Mouse (Mus musculus): ENCODE results near the gene Carns1. TPM values are rescaled to one million over a fixed set of nuclear protein-coding genes. Genes with fewer than 3 reads are reported as not detected.

The Carns1 gene
- polyA plus RNA-seq, 1 experiment from 2014 or later = 0.89 TPM

DNA sequence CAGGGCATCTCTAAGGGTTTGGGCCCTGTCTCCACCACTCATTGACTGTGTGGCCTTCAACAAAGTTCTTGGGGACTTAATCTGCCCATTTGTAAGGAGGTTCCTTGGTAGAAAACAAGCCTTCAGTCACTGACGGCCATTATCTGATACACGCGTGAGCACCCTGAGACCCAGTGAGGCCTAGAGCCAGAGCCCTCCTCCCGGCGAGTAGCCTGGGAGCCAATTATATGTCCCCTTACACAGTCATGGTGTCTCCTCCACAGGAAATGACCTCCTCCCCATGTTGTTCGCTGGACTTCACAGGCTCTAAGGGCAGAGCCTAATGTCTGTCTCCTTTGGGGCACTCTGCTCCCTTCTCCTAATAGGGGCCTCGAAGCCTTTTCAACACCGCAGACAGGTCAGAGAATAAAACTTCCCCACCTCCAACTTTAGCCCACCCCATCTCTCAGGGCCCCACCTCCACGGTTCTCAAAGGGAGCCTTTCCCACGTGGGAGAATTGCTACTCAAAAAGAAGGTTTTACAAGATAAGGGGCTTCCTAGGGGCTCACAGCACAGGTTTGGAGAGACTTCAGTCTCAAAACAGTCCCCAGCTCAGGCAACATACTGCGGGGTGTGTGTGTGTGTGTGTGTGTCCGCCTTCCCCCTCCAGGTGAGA lies 28.8 kb downstream of the Carns1 start:
- H3K27ac ChIP-seq (ENCODE audit: low read depth, low read length) = no peak overlapping the region
- no peaks in the 10 kb centered on the region for H3K9me3 ChIP-seq (ENCODE audit: control insufficient read depth, low read length)
- H3K9ac ChIP-seq (ENCODE audit: low read depth, low read length) = no peak overlapping the region
- H3K4me3 ChIP-seq (ENCODE audit: low read depth, low read length) = no peak overlapping the region
- 68% methylated on average over 12 of the region's 12 CpGs for WGBS
- no peak overlapping the region for H3K4me2 ChIP-seq
- ATAC-seq (replicated peaks; ENCODE audit: low FRiP score) (no peak), DNase-seq (ENCODE audit: low spot score) (no peak)
- H3K36me3 ChIP-seq (ENCODE audit: control insufficient read depth, insufficient read depth, low read length) = peaks cover 9% of the 10 kb centered on the region; the same call in 1 of the 2 replicates
- peaks cover 19% of the 10 kb centered on the region for H3K4me1 ChIP-seq (replicated peaks; ENCODE audit: control insufficient read depth, insufficient read depth, low read length)
- H3K27me3 ChIP-seq (replicated peaks; ENCODE audit: control insufficient read depth, insufficient read depth, low read length) = no peaks in the 10 kb centered on the region

DNA sequence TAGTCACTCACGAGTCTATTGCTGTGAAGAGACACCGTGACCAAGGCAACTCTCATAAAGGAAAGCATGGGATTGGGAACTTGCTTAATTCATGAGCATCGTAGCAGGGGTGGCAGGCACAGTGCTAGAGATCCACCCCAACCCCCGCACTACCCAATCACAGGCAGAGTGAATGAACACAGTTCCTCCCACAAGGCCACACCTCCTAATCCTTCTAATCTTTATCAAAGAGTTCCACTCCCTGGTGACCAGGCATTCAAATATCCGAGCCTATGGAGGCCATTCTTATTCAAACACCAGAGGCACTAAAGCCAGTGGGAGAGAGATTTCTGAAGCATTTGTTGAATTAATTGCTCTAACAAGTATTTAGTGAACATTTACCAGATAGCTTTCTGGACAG lies 29.3 kb downstream of the Carns1 start:
- Histone ChIP-seq H3K4me1 (replicated peaks; ENCODE audit: control insufficient read depth, insufficient read depth, low read length) (peaks cover 19% of the 10 kb centered on the region), H3K9me3 (ENCODE audit: control insufficient read depth, low read length) (no peaks in the 10 kb centered on the region), H3K27ac (ENCODE audit: low read depth, low read length) (no peak overlapping the region), H3K4me2 (no peak overlapping the region), H3K36me3 (ENCODE audit: control insufficient read depth, insufficient read depth, low read length) (peaks cover 4% of the 10 kb centered on the region; the same call in 1 of the 2 replicates), H3K9ac (ENCODE audit: low read depth, low read length) (no peak overlapping the region), H3K27me3 (replicated peaks; ENCODE audit: control insufficient read depth, insufficient read depth, low read length) (no peaks in the 10 kb centered on the region), H3K4me3 (ENCODE audit: low read depth, low read length) (no peak overlapping the region)
- 92% methylated on average over 5 of the region's 5 CpGs for WGBS
- no peak for ATAC-seq (replicated peaks; ENCODE audit: low FRiP score)
- DNase-seq (ENCODE audit: low spot score) = no peak

DNA sequence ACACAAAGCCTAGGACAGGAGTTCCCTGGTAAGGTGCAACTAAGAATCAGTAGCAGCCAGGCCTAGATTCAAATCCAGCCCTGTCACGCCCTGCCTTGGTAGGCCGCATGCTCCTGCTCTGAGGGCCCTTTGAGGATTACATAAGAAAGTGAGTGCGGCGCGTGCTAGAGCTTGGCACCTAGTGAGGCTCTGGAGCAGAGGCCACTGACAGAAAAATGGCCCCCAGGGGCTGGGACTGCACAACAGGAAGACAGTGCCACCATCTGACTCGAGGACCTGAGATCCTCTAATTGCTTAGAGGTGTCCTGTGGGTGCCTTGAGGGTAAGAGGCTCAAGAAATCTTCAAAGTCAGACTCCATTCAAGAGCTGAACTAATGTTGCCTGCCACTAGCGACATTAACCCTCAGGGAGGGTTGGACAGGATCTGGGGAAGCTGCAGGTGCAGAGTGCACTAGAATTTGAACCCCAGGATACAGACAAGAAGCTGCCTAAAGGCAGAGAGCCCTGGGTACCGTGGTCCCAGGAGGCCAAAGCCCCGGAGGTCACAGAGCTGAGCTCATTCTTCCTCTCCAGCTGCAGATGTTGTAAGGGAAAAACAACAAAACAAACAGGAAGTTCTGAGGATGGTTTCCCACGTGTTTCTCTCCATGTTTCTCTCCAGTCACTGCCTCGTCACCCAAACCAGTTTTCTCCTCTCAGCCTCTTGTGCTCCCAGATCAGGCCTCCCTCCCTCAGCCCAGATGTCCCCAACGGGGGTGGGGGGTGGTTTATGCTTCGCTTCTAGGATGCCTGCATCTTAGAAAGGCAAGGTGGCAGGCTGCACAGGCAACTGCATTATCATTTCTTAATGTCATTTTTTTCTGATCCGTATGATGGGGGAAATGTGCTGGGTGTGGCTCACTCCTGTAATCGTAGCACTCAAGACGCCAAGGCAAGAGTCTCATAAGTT lies 30.5 kb downstream of the Carns1 start:
- 73% methylated on average over 16 of the region's 16 CpGs for WGBS
- ATAC-seq (replicated peaks; ENCODE audit: low FRiP score) = no peak
- H3K9ac ChIP-seq (ENCODE audit: low read depth, low read length) = no peak overlapping the region

DNA sequence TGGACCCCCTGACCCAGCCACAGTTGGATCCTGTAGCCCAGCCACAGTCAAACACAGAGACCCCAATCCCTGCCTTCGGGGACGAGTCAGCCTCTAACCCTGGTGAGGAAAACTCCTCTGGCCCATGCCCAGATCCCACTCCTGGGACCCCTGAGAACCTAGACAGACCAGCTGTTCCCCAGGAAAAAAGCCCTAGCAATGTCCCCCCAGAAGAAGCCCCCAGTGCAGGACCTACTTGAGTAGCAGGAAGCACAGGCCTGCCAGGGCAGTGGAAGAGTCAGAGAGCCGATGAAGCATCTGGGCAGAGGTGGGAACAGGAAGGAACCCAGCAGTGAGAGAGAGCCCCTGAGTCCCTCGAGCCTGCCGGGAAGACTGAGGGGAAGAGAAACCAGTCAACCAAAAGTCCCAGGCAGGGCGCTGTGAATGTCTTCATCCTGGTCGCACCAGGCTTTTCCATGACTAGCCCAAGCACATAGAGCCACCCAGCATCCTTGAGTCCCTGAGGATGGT lies 31.5 kb downstream of the Carns1 start, which contains the start of gene Cabp4:
Cabp4 (minus strand) TSS at position 275 of the 510 bp plus-strand sequence.
- 71% methylated on average over 7 of the region's 7 CpGs for WGBS
- H3K4me3 ChIP-seq (ENCODE audit: low read depth, low read length) = no peak within 1 kb of the TSS
- H3K27ac ChIP-seq (ENCODE audit: low read depth, low read length) = no peak within 1 kb of the TSS

More for the DNA sequence above, 30.5 kb downstream of the Carns1 start:
- Histone ChIP-seq H3K27ac (ENCODE audit: low read depth, low read length) (no peak overlapping the region), H3K27me3 (replicated peaks; ENCODE audit: control insufficient read depth, insufficient read depth, low read length) (peaks cover 4% of the 10 kb centered on the region; the same call in 1 of the 2 replicates), H3K9me3 (ENCODE audit: control insufficient read depth, low read length) (no peaks in the 10 kb centered on the region), H3K4me2 (no peak overlapping the region), H3K4me1 (replicated peaks; ENCODE audit: control insufficient read depth, insufficient read depth, low read length) (peaks cover 19% of the 10 kb centered on the region), H3K4me3 (ENCODE audit: low read depth, low read length) (no peak overlapping the region), H3K36me3 (ENCODE audit: control insufficient read depth, insufficient read depth, low read length) (no peaks in the 10 kb centered on the region)
- no peak for DNase-seq (ENCODE audit: low spot score)

DNA sequence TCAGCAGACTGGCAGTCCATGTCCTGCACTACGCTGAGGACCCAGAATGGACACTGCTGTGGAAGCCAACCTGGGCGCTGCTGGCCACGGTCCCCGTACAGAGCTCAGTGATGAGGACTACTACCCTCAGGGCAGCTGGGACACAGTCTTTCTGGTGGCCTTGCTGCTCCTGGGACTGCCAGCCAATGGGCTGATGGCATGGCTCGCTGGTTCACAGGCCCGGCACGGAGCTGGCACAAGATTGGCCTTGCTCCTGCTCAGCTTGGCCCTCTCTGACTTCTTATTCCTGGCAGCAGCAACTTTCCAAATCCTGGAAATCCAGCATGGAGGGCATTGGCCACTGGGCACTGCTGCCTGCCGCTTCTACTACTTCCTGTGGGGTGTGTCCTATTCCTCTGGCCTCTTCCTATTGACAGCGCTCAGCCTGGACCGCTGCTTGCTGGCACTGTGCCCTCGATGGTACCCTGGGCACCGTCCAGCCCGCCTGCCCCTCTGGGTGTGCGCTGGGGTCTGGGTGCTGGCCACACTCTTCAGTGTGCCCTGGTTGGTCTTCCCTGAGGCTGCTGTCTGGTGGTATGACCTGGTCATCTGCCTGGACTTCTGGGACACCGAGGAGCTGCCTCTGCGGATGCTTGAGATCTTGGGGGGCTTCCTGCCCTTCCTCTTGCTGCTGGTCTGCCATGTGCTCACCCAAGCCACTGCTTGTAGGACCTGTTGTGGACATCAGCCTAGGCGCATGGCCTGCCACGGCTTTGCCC lies 32.7 kb downstream of the Carns1 start:
- Histone ChIP-seq H3K4me3 (ENCODE audit: low read depth, low read length) (no peak overlapping the region), H3K9ac (ENCODE audit: low read depth, low read length) (no peak overlapping the region), H3K27me3 (replicated peaks; ENCODE audit: control insufficient read depth, insufficient read depth, low read length) (peaks cover 4% of the 10 kb centered on the region; the same call in 1 of the 2 replicates), H3K4me1 (replicated peaks; ENCODE audit: control insufficient read depth, insufficient read depth, low read length) (peaks cover 3% of the 10 kb centered on the region), H3K36me3 (ENCODE audit: control insufficient read depth, insufficient read depth, low read length) (no peaks in the 10 kb centered on the region), H3K27ac (ENCODE audit: low read depth, low read length) (no peak overlapping the region), H3K4me2 (no peak overlapping the region), H3K9me3 (ENCODE audit: control insufficient read depth, low read length) (no peaks in the 10 kb centered on the region)
- 85% methylated on average over 18 of the region's 18 CpGs for WGBS
- no peak for ATAC-seq (replicated peaks; ENCODE audit: low FRiP score)
- no peak for DNase-seq (ENCODE audit: low spot score)

More for the DNA sequence above, 31.5 kb downstream of the Carns1 start, which contains the start of gene Cabp4:
- H3K36me3 ChIP-seq (ENCODE audit: control insufficient read depth, insufficient read depth, low read length) = no peaks in the 10 kb centered on the region
- H3K27me3 ChIP-seq (replicated peaks; ENCODE audit: control insufficient read depth, insufficient read depth, low read length) = peaks cover 4% of the 10 kb centered on the region; the same call in 1 of the 2 replicates
- no peak for DNase-seq (ENCODE audit: low spot score)
- no peaks in the 10 kb centered on the region for H3K9me3 ChIP-seq (ENCODE audit: control insufficient read depth, low read length)
- ATAC-seq (replicated peaks; ENCODE audit: low FRiP score) = no peak
- no peak within 1 kb of the TSS for H3K4me2 ChIP-seq
- no peak within 1 kb of the TSS for H3K9ac ChIP-seq (ENCODE audit: low read depth, low read length)
- H3K4me1 ChIP-seq (replicated peaks; ENCODE audit: control insufficient read depth, insufficient read depth, low read length) = peaks cover 10% of the 10 kb centered on the region

DNA sequence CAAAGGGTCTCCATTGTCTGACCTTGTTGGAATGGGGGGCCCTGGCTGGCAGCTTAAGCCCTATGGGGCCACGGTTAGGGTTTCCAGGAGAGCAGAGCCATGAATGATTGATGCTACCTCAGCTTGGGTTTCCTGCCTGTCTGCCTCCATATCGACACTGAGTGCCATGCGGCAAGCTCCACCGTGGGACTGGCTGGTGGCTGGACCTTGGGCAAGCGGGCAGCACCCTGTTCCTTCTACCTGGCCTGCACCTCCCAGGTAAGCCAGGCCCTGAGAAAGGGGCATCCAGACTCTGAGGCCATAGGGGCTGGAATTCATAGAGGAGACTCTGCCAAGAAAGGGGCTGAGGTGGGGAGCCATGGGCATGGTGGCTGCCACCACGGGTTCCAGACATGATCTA lies 35.1 kb downstream of the Carns1 start:
- Histone ChIP-seq H3K4me2 (no peak overlapping the region), H3K36me3 (ENCODE audit: control insufficient read depth, insufficient read depth, low read length) (no peaks in the 10 kb centered on the region), H3K9ac (ENCODE audit: low read depth, low read length) (no peak overlapping the region), H3K4me3 (ENCODE audit: low read depth, low read length) (no peak overlapping the region), H3K27me3 (replicated peaks; ENCODE audit: control insufficient read depth, insufficient read depth, low read length) (peaks cover 4% of the 10 kb centered on the region; the same call in 1 of the 2 replicates), H3K27ac (ENCODE audit: low read depth, low read length) (no peak overlapping the region), H3K4me1 (replicated peaks; ENCODE audit: control insufficient read depth, insufficient read depth, low read length) (no peaks in the 10 kb centered on the region), H3K9me3 (ENCODE audit: control insufficient read depth, low read length) (no peaks in the 10 kb centered on the region)
- no peak for DNase-seq (ENCODE audit: low spot score)
- WGBS = 71% methylated on average over 6 of the region's 6 CpGs
- no peak for ATAC-seq (replicated peaks; ENCODE audit: low FRiP score)

DNA sequence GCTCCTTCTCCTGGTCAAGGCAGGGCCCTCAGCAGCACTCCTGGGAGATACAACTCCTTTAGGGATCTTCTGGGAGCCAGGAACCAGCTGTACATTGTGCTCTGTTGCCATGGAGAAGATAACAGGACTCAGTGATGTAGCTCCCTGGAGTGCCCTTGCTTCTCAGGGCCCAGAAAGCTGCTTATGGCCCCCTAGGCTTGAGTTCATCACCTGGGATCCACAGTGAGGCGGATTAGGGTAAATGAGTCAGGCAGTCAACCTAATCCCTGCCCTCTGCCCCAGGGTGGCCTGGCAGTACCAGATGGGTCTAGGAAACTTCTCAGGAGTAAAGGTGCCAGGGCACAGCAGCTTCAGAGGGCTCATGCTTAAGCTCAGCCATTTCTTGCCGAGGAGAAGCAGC lies 35.8 kb downstream of the Carns1 start, which contains the start of gene Gpr152:
Gpr152 (plus strand) TSS at position 342 of the 400 bp plus-strand sequence.
- H3K9me3 ChIP-seq (ENCODE audit: control insufficient read depth, low read length) = no peaks in the 10 kb centered on the region
- H3K4me3 ChIP-seq (ENCODE audit: low read depth, low read length) = no peak within 1 kb of the TSS
- no peaks in the 10 kb centered on the region for H3K4me1 ChIP-seq (replicated peaks; ENCODE audit: control insufficient read depth, insufficient read depth, low read length)
- ATAC-seq (replicated peaks; ENCODE audit: low FRiP score) = no peak
- H3K36me3 ChIP-seq (ENCODE audit: control insufficient read depth, insufficient read depth, low read length) = no peaks in the 10 kb centered on the region
- H3K27ac ChIP-seq (ENCODE audit: low read depth, low read length) = no peak within 1 kb of the TSS
- no peak within 1 kb of the TSS for H3K9ac ChIP-seq (ENCODE audit: low read depth, low read length)
- DNase-seq (ENCODE audit: low spot score) = no peak
- peaks cover 4% of the 10 kb centered on the region; the same call in 1 of the 2 replicates for H3K27me3 ChIP-seq (replicated peaks; ENCODE audit: control insufficient read depth, insufficient read depth, low read length)
- no peak within 1 kb of the TSS for H3K4me2 ChIP-seq
- WGBS = 79% methylated on average over 2 of the region's 2 CpGs

DNA sequence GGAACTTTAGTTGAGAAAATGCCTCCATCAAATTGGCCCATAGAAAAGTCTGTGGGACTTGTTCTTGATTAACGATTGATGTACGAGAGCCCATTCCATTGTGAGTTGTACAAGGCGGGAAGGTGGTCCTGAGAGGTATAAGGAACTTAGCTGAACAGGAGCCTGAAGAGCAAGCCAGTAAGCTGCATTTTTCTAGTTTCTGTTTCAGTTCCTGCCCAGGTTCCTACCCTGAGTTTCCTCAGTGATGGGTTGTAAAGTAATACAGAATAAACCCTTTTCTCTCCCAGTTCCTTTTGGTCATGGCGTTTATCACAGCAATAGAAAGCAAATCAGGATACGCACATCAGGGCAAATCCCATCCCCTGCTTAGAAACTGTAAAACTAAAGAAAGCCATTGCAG lies 37.4 kb downstream of the Carns1 start:
- Histone ChIP-seq H3K4me2 (no peak overlapping the region), H3K9ac (ENCODE audit: low read depth, low read length) (no peak overlapping the region), H3K36me3 (ENCODE audit: control insufficient read depth, insufficient read depth, low read length) (no peaks in the 10 kb centered on the region; the same call in 1 of the 2 replicates), H3K27ac (ENCODE audit: low read depth, low read length) (no peak overlapping the region), H3K27me3 (replicated peaks; ENCODE audit: control insufficient read depth, insufficient read depth, low read length) (peaks cover 4% of the 10 kb centered on the region; the same call in 1 of the 2 replicates), H3K4me1 (replicated peaks; ENCODE audit: control insufficient read depth, insufficient read depth, low read length) (no peaks in the 10 kb centered on the region), H3K4me3 (ENCODE audit: low read depth, low read length) (no peak overlapping the region), H3K9me3 (ENCODE audit: control insufficient read depth, low read length) (no peaks in the 10 kb centered on the region)
- DNase-seq (ENCODE audit: low spot score) (no peak), ATAC-seq (replicated peaks; ENCODE audit: low FRiP score) (no peak)
- 86% methylated on average over 5 of the region's 5 CpGs for WGBS
